Mouse (Mus musculus) neutrophil, adult 83 days (primary cell): ENCODE measurements around the gene Chpf. TPM values are rescaled to one million over a fixed set of nuclear protein-coding genes. Genes with fewer than 3 reads are reported as not detected.

ENCODE experiments used
- total RNA-seq, 2 experiments: library from RNA; stranded (reverse); gene quantifications; one replicate each; pipeline ENCODE4 v1.2.4; 2023

Chpf gene
- total RNA-seq = 1 to 10 TPM; 1.2 to 1.5 TPM

DNA sequence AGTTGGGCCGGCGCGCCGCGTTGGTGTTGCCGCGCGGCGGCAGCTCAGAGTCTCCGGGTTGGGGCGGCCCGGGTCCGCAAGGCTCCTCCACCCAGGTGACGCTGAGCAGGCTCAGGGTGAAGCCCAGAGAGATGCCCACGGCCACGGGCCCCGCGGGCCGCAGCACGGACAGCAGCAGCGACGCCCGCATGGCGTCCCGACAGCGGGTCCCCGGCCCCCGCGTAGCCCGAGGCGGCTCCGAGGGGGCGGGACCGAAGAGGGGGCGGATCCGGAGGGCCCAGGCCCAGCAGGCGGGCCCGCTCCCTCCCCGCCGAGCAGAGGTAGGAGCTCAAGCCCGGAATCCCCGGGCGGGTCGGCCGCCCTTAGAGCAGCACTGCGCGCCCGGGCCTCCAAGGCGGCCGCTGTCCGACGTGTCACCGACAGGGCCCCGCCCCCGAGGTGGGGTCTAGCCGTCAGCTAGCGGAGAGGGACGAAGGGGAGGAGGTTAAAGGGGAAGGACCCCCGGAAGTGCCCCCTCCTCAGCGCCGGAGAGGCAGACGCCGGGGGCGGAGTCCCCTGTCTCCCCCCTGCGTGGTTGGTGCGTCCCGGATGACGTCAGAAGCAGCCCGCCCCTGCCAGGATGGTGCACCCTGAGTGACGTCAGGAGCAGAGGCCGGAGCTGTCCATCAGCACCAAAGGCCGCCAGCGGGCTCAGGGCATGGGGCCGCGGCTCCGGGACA lies at the start of gene Chpf, which contains the start of gene Tmem198:
Gene Chpf (minus strand): TSS at position 392 of the 719 bp plus-strand sequence.
Gene Tmem198 (plus strand): TSS at position 617 of the 719 bp plus-strand sequence.

DNA sequence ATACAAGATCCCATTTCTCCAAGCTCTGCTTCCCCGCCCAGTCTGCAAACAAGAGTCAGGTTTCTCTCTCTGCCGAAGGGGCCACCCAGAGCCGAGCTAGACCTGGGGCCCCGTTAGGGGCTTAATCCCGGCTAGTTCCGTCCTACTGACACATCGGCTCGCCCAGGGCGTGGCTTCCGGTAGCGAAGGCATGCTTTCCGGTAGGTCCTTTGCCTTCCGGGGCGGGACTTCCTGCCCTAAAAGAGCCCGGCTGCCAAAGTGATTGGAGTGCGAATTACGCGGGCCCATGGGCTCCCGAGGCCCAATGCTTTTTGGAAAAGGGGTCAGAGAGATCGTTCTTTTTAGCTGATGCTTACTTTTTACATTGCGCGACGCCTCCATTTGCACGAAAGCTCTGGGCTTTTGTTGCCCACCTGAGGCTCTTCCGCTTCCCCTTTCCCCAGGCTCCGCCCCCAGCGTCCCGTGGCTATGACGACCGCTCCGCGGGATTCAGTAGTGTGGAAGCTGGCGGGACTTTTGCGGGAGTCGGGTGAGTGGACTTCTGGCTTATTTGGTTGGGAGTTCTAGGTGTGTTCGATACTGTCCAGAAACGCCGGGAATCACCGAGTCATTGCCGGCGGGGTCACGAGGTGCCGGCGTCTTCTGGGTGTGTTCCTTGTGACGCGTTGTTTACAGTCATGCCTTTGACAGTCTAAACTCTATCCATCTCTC lies 42.4 kb upstream of the Chpf start, which contains the start of gene Stk11ip:
Gene Stk11ip (plus strand): TSS at position 209 of the 711 bp plus-strand sequence.

DNA sequence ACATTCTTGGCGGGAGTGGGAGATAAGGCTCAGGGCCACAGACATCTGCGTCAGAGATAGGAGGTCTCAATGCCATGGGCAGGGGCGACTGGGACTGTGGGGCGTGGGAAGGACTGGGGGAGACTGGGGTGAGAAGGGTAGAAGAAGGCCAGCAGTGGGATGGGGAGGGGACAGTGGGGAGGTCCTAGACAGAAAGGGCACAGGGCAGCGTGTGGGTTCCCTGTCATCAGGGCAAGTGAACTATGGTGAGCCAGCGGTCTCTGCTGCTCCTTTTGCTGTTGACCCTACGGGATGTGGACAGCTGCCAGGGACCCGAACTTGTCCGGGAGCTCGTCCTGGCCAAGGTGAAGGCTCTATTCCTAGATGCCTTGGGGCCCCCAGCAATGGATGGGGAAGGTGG lies 27.9 kb upstream of the Chpf start, which contains the start of gene Inha:
Gene Inha (plus strand): TSS at position 72 of the 400 bp plus-strand sequence.

DNA sequence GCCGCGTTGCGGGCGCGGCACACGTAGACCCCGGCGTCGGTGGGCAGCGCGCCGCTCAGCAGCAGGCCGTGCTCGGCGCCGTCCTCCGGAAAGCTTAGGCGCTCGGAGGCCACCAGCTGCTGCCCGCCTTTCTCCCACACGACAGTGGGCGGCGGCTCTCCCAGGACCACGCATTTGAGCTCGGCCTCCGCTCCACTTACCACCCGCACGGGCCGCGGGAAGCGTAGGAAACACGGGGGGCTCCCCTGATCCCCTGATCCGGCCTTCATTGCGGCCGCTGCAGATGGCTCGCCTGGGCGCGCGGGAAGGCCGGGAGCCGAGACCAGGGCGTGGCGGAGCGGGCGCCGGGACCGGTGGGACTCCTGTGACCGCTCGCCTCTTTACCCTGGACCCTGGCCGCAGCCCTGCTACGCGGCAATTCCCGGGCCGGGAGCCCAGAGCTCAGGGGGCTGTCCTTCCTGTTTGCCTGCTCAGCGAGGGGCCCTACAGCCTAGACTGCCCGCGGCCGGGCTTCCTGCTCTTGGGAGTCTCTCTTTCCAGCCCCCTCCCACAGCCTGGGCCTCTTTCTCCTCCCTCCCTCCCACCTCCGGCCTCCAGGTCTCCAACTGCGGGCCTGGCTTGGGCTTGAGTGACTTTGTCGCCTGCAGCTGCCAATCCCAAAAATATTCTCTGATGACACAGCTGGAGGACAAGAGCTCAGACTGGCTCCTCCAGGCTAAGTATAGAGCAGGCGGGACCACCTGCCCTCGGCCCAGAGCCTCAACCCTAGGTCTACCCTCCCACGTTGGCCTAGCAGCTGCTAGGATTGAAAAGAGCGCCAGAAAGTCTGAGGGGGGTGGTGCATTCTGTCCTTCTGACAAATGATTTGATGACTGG lies 27.1 kb upstream of the Chpf start, which contains the start of gene Obsl1:
Gene Obsl1 (minus strand): TSS at position 497 of the 876 bp plus-strand sequence.

DNA sequence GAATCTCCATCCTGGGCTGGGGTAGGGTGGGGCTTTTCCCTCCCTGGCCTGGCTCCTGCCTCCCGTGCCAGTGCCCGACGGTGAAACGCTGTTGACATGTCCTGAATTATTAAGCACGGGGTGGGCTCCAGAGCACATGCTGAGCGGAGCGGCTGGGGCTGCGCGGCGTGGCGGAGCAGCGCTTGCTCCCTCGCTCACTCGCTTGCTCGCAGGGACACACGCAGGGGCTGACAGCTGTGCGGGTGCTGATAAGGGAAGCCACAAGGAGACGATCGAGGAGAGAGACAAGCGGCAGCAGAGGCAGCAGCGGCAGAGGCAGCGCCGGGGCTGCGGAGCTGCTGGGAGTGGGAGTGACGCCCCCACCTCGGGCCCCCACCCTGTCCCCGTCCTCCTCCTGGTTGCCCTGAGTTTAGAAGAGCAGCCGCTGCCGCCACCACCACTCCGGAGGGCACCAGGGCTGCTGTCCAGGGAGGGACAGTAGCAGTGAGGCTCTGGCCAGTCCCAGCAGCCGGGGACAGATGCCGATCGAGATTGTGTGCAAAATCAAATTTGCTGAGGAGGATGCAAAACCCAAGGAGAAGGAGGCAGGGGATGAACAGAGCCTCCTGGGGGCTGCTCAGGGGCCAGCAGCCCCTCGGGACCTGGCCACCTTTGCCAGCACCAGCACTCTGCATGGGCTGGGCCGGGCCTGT lies 28.6 kb downstream of the Chpf start, which contains the start of gene Asic4:
Gene Asic4 (plus strand): TSS at position 123 of the 692 bp plus-strand sequence.

DNA sequence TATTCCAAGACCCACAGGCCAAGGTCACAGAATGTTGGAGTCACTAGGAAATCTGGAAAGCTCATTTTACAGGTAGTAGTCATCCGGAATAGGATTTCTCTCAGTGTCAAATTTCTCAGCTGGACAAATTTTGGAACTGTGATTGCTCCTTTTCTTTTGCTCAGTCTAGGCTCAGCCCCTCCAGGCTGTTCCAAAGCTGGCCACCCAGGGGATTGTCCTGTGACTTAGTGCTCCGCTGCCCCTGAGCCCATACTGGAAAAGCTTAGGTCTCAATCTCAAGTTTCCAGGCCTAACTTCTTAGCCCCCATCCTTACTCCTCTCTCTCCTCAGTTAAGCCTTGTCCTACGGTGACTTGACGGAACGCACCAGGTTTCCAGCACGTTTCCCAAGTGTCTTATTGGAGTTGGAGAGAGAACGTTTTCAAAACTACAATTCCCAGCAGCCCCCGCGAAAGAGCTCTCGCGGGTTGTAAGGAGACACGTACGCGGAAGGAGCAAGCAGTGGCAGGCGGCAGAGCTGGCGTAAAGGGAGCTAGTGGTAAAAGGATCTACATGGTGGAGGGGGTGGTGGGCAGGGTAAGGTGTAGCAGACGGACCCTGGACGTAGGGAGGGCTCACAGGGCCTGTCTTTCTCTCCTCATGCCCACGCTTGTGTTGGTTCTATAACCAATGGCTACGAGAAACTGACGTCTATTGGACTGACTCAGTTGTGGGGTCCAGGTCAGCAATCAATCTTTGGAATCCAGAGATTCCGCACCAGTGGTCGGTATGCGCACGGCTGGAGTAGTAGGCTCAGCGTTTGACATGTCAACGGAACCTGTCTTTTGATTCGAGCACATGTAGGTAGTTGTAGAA lies 43.4 kb downstream of the Chpf start, which contains the start of gene Gmppa:
Gene Gmppa (plus strand): TSS at position 456 of the 854 bp plus-strand sequence.

Other genes with a start within 250 kb of the Chpf start
- not detected for gene A630095N17Rik, start 247.2 kb downstream of the Chpf start, total RNA-seq
- gene Dnajb2, start 242.9 kb downstream of the Chpf start, total RNA-seq = 10 to 100 TPM; 13.0 to 17.9 TPM
- gene Ptprn, start 214.8 kb downstream of the Chpf start, total RNA-seq = not detected
- not detected for gene Resp18, start 200.9 kb downstream of the Chpf start, total RNA-seq
- gene Dnpep, start 161.3 kb downstream of the Chpf start, total RNA-seq = 10 to 100 TPM; 26.2 to 31.6 TPM
- under 1 TPM; 0.11 to 0.38 TPM for gene Des, start 119.0 kb downstream of the Chpf start, total RNA-seq
- not detected for gene Speg, start 104.0 kb downstream of the Chpf start, total RNA-seq
- 10 to 100 TPM; 46.4 to 47.9 TPM for gene Gmppa, start 43.4 kb downstream of the Chpf start, total RNA-seq
- not detected for gene Asic4, start 28.9 kb downstream of the Chpf start, total RNA-seq
- not detected for gene Tmem198, start 225 bp upstream of the Chpf start, total RNA-seq
- under 1 TPM in 1 of 2 experiments, not detected in 1; 0.24 TPM for gene Obsl1, start 27.1 kb upstream of the Chpf start, total RNA-seq
- gene Inha, start 27.8 kb upstream of the Chpf start, total RNA-seq = not detected
- gene Stk11ip, start 42.2 kb upstream of the Chpf start, total RNA-seq = 10 to 100 TPM; 32.4 to 36.6 TPM
- gene Slc4a3, start 67.0 kb upstream of the Chpf start, total RNA-seq = under 1 TPM in 1 of 2 experiments, not detected in 1; 0.13 TPM